Comparison of ENCODE assay signal across 8 mouse cellular contexts in the genomic region with DNA sequence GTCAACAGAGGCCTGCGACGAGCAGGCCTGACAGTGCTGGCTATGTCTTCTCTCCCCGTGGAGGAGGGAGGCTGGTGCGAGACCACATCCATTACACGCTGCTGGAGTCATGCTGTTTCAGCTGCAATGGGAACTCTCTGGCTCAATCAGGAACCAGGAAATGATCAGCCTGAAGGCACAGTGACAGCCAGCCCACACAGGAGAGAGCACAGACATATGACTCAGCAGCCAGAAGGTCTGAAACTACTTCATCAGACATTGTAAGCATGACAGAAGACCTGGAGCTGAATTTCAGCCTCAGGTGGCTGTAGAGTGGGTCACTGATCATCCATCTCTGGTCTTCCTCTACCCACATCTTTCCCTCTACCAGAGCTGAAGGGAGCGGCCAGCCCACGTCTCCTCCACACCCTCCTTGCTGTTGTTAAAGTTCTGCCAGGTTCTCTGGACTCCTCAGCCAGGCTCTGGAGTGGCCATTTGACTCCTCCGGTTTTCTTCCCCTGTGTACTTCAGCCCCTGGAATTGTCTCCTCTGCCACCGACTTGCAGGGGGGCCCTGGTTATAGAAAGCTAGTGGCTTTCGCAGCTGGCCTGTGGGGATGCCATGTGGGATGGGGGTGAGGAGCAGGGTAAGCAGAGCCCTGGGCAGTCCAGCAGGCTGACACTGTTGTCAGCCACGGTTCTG. TPM values are rescaled to one million over a fixed set of nuclear protein-coding genes. Genes with fewer than 3 reads are reported as not detected.
A peak's percentile ranks its signal among the peaks of the same experiment; 100 is the strongest.
DNase-seq lines count a peak whose midpoint lies in the region; ATAC-seq and TF ChIP-seq lines count a peak whose summit lies in the region.

No protein-coding gene starts in this region.

- no peaks in the 10 kb centered on the region for H3K9me3 ChIP-seq in heart, embryonic 10.5 days
- H3K9me3 ChIP-seq in MEL (replicated peaks; ENCODE audit: insufficient read depth, low read length): no peaks in the 10 kb centered on the region

- TF ChIP-seq POLR2A in MEL (IDR thresholded peaks at IDR 0.05; ENCODE audit: control insufficient read depth in 1 of 2, insufficient read depth in 1 of 2, low read depth in 1 of 2, low read length in 2 of 2, poor library complexity in 1 of 2): no peak; a peak in 1 of 4 replicates

- no peaks in the 10 kb centered on the region for H3K79me2 ChIP-seq in MEL (ENCODE audit: control insufficient read depth, insufficient read depth, low read length, poor library complexity)

- no peaks in the 10 kb centered on the region for H3K27me3 ChIP-seq in heart, embryonic 10.5 days (ENCODE audit: insufficient read depth, poor library complexity, severe bottlenecking)
- H3K27me3 ChIP-seq in MEL (ENCODE audit: control insufficient read depth in 1 of 2, insufficient read depth in 2 of 2, low read length in 2 of 2): no peaks in the 10 kb centered on the region

- H3K4me1 ChIP-seq in heart, embryonic 10.5 days: peaks cover 9% of the 10 kb centered on the region; the same call in 1 of the 2 replicates
- H3K4me1 ChIP-seq in MEL (ENCODE audit: control insufficient read depth in 1 of 2, insufficient read depth in 2 of 2, low read length in 2 of 2): peaks cover 6 to 13% of the 10 kb centered on the region in 2 experiments; a peak in 3 of 4 replicates

- no peak overlapping the region for H3K27ac ChIP-seq in heart, embryonic 10.5 days
- H3K27ac ChIP-seq in MEL (ENCODE audit: control insufficient read depth, low read depth, low read length): no peak overlapping the region
- peak overlapping the region; percentile 10; the same call in 1 of the 2 replicates for H3K27ac ChIP-seq in left cerebral cortex, adult 2 months

- no peak for TF ChIP-seq EP300 in MEL (IDR thresholded peaks at IDR 0.05; ENCODE audit: low read depth in 1 of 2, low read length in 2 of 2)

- H3K36me3 ChIP-seq in heart, embryonic 10.5 days: no peaks in the 10 kb centered on the region
- H3K36me3 ChIP-seq in MEL (ENCODE audit: control insufficient read depth in 1 of 2, insufficient read depth in 2 of 2, low read length in 2 of 2): peaks cover 0 to 6% of the 10 kb centered on the region in 2 experiments; a peak in 1 of 4 replicates

- intact Hi-C loops in left cerebral cortex, adult 2 months (cut with DNase I): no loop called here

- no peak for TF ChIP-seq CTCF in MEL (IDR thresholded peaks at IDR 0.05 in 2 of 3, conservative IDR thresholded peaks at IDR 0.05 in 1 of 3; ENCODE audit: control insufficient read depth in 1 of 3, insufficient read depth in 1 of 3, low read depth in 2 of 3, low read length in 3 of 3, poor library complexity in 1 of 3, severe bottlenecking in 1 of 3)
- TF ChIP-seq CTCF in left cerebral cortex, adult 2 months (IDR thresholded peaks at IDR 0.05): no peak

- peak; percentile 14 for DNase-seq in heart, adult 8-10 months (ENCODE audit: low spot score)
- no peak for DNase-seq in heart, embryonic 10.5 days (ENCODE audit: low spot score)
- DNase-seq in MEL (ENCODE audit: low read depth, low spot score): peak; percentile 54
- peak; percentile 35 to 53 for DNase-seq in left cerebral cortex, adult 2 months (ENCODE audit: extremely low spot score in 1 of 2, low spot score in 2 of 2)
- DNase-seq in liver: no peak

- no peak overlapping the region for H3K4me3 ChIP-seq in heart, embryonic 10.5 days
- H3K4me3 ChIP-seq in MEL (ENCODE audit: control insufficient read depth in 1 of 2, insufficient read depth in 1 of 2, low read depth in 2 of 2, low read length in 2 of 2): no peak overlapping the region
- no peak overlapping the region for H3K4me3 ChIP-seq in left cerebral cortex, adult 2 months

- H3K9ac ChIP-seq in MEL (ENCODE audit: control insufficient read depth, low read depth, low read length, poor library complexity, severe bottlenecking): peak overlapping the region; percentile 20; the same call in 1 of the 2 replicates

- WGBS in heart, embryonic 10.5 days: 66% methylated on average over 11 of the region's 11 CpGs

- no peak for TF ChIP-seq RAD21 in MEL (IDR thresholded peaks at IDR 0.05; ENCODE audit: low read depth, low read length)

- ATAC-seq in granulocyte monocyte progenitor cell, adult 5-6 weeks (replicated peaks; ENCODE audit: poor library complexity, severe bottlenecking): peak; percentile 79
- no peak for ATAC-seq in erythroid progenitor cell, adult 5-6 weeks (replicated peaks; ENCODE audit: low FRiP score, poor library complexity, severe bottlenecking)
- no peak for ATAC-seq in erythroblast, adult 5-6 weeks (replicated peaks; ENCODE audit: low FRiP score, poor library complexity, severe bottlenecking)

TF ChIP-seq in MEL, 35 proteins besides CTCF, POLR2A, EP300 and RAD21:
- peak; percentile 46; the same call in 1 of the 2 replicates for TF ChIP-seq ELF1 (IDR thresholded peaks at IDR 0.05; ENCODE audit: low read depth, low read length)
- TF ChIP-seq ETS1 (IDR thresholded peaks at IDR 0.05; ENCODE audit: low read depth, low read length): 0 out of 2 replicates have a peak, but pooled peaks have one; percentile 10
- TF ChIP-seq MYB (IDR thresholded peaks at IDR 0.05; ENCODE audit: low read depth, low read length): no peak
- no peak for TF ChIP-seq GATA1 (IDR thresholded peaks at IDR 0.05; ENCODE audit: low read depth, low read length)

RNA-seq across cellular contexts. Expression of a gene that starts 27.4 kb away (rescaled TPM):
- total RNA-seq in heart, adult 8-10 months (2022): 1 to 10 TPM; 5.3 to 7.9 (median 7.0) TPM
- 8.9 and 18.2 TPM in 2 replicates for polyA plus RNA-seq in heart, embryonic 10.5 days (2016; fragmentation: Nextera tagmentation; extraction: Ambion mirVana)
- total RNA-seq in MEL (2012; rRNA removed): 45.0 and 49.7 TPM in 2 replicates
- 10 to 100 TPM in 1 of 2 experiments, not detected in 1; 88.0 TPM for polyA plus RNA-seq in MEL (2012; ENCODE audit: insufficient read depth in 1 of 2, insufficient read length in 2 of 2, low read depth in 1 of 2, low replicate concordance in 2 of 2, missing spikeins in 1 of 2)
- 148 and 162 TPM in 2 replicates for total RNA-seq in granulocyte monocyte progenitor cell, adult 5-6 weeks (2014; fragmentation: Nextera tagmentation)
- total RNA-seq in granulocyte monocyte progenitor cell, adult 5-6 weeks (2017): 115 and 128 TPM in 2 replicates
- 10 to 100 TPM; 27.7 to 27.8 TPM for total RNA-seq in left cerebral cortex, adult 2 months (2021)
- 5.0 and 15.1 TPM in 2 replicates for total RNA-seq in erythroid progenitor cell, adult 5-6 weeks (2015; ENCODE audit: low replicate concordance)
- total RNA-seq in erythroid progenitor cell, adult 5-6 weeks (2017; ENCODE audit: low replicate concordance): 3.9 and 6.1 TPM in 2 replicates
- total RNA-seq in erythroblast, adult 5-6 weeks (2015; ENCODE audit: low replicate concordance): 18.4 and 33.2 TPM in 2 replicates
- total RNA-seq in erythroblast, adult 5-6 weeks (2017; ENCODE audit: low replicate concordance): 3.7 and 17.6 TPM in 2 replicates

Comparison
In these comparisons a context has a peak if more than half of its experiments do, and no peak if none do; other contexts are left out.
1. DNase-seq: peak in heart, adult 8-10 months (single experiment), MEL (single experiment) and left cerebral cortex, adult 2 months (2 of 2); none in heart, embryonic 10.5 days (single experiment) and liver (single experiment).